Mouse (Mus musculus) heart, adult 2 months (tissue): ENCODE data around the gene Pde4c. TPM values are rescaled to one million over a fixed set of nuclear protein-coding genes. Genes with fewer than 3 reads are reported as not detected.

Experiments
- DNase-seq, 2 experiments: peaks; one replicate each; pipeline ENCODE4 v3.0.0; 2021
- H3K27ac ChIP-seq: fragments of 200-600 bp; 2 replicates; pipeline ENCODE4 v1.8.1; 2022
- H3K27me3 ChIP-seq: fragments of 200-500 bp; 2 replicates; pipeline ENCODE4 v1.6.1; 2012; ENCODE audit warnings: mild to moderate bottlenecking, low read length, inconsistent platforms, mixed read lengths; ENCODE audit not compliant: control insufficient read depth, insufficient read depth
- H3K36me3 ChIP-seq: fragments of 200-500 bp; 2 replicates; pipeline ENCODE4 v1.6.1; 2012; ENCODE audit warnings: low read length, inconsistent platforms; ENCODE audit not compliant: control insufficient read depth, insufficient read depth
- H3K4me1 ChIP-seq: fragments of 200-500 bp; 2 replicates; pipeline ENCODE4 v1.6.1; 2011; ENCODE audit warnings: low read length; ENCODE audit not compliant: control insufficient read depth, insufficient read depth
- H3K4me3 ChIP-seq: fragments of 200-600 bp; 2 replicates; pipeline ENCODE4 v1.8.1; 2022
- H3K79me2 ChIP-seq: fragments of 200-500 bp; replicated peaks from 2 replicates; pipeline ENCODE4 v1.6.1; 2012; ENCODE audit warnings: mild to moderate bottlenecking, inconsistent platforms, low read length, moderate library complexity, mixed read lengths; ENCODE audit not compliant: control insufficient read depth, insufficient read depth
- H3K9ac ChIP-seq: fragments of 200-500 bp; 2 replicates; pipeline ENCODE4 v1.6.1; 2012; ENCODE audit warnings: low read depth, mild to moderate bottlenecking, control low read depth, inconsistent platforms, low read length, mixed read lengths
- CTCF ChIP-seq: fragments of 200-600 bp; IDR thresholded peaks from 2 replicates; pipeline ENCODE4 v1.8.1; 2022; ENCODE audit warnings: antibody characterized with exemption, mild to moderate bottlenecking, moderate library complexity
- EP300 ChIP-seq: fragments of 200-500 bp; IDR thresholded peaks from 2 replicates; pipeline ENCODE4 v1.6.1; 2011; ENCODE audit warnings: low read depth, low read length, control low read depth; ENCODE audit not compliant: insufficient read depth
- POLR2A ChIP-seq: fragments of 200-500 bp; IDR thresholded peaks from 2 replicates; pipeline ENCODE4 v1.6.1; 2011; ENCODE audit warnings: mild to moderate bottlenecking, low read depth, low read length, control low read depth; ENCODE audit not compliant: insufficient read depth
- WGBS: fragments of 180-500 bp; shearing (Covaris S2); methylation state at CpG from one replicate; pipeline ENCODE4 v1.1.7; 2018; 5-methylcytosine and 5-hydroxymethylcytosine counted together
- intact Hi-C: fragments of 180-260 bp; cut with DNase I; formaldehyde crosslinking; loops from one replicate; pipeline ENCODE4 v1.15.1; 2025
- polyA plus RNA-seq: library from polyadenylated mRNA; depleted of rRNA; stranded (reverse); fragments of >200 nt; gene quantifications from 2 replicates; pipeline ENCODE4 v1.2.3, GENCODE M21; 2012
- total RNA-seq, 2 experiments: library from RNA; stranded (reverse); gene quantifications; 2 replicates each; pipeline ENCODE4 v1.2.3; 2021

The Pde4c gene
- total and polyA plus RNA-seq, 3 experiments: 2.3 to 11.0 (median 2.7) TPM

DNA sequence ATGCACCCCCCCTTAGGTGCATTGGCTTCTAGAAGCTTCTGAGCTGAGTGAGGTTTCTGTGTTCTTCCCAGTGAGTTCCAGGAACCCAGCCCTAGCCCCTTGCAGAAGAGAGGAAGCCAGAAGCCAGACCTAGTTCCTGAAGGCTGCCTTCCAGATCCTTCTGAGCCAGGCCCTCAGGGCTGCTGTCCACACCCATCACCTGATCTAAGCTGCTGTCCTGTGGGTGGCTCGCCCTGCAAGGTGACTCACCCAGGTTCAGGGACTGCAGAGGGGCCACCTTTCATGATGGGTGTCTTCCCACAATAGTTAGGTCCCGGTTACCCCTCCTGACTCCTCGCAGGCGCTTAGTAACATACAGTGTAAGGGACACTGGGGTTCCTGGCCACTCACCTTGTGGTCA, 44.1 kb upstream of the Pde4c start:
- Histone ChIP-seq H3K4me3 (no peak overlapping the region), H3K27ac (peak overlapping the region; percentile 64), H3K79me2 (no peaks in the 10 kb centered on the region), H3K9ac (no peak overlapping the region), H3K27me3 (no peaks in the 10 kb centered on the region), H3K36me3 (no peaks in the 10 kb centered on the region), H3K4me1 (peaks cover 16% of the 10 kb centered on the region)
- DNase-seq: no peak
- WGBS: 84% methylated on average over 4 of the region's 4 CpGs
- no peak for TF ChIP-seq EP300
- intact Hi-C loops: no loop called here

DNA sequence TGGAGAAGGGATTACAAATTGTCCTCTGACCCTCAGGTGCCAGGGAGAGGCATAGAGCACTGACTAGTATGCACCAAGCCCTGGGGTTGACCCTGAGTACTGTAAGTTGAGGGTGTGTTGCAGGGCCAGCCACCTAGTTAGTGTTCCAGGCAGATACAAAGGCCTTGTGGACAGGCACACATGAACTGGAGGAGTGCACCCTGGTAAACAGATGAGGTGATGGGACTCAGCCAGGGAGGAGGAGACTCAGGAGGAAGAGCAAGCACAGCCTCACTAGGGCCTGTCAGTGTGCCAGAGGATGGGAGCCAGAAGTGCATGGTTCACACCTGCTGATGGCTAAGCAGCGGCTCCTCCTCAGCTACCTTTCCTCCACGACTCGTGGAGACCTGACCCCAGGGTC, 43.5 kb upstream of the Pde4c start:
- Histone ChIP-seq H3K36me3 (no peaks in the 10 kb centered on the region), H3K4me1 (peaks cover 16% of the 10 kb centered on the region), H3K9ac (no peak overlapping the region), H3K27ac (peak overlapping the region; percentile 64), H3K4me3 (no peak overlapping the region), H3K79me2 (no peaks in the 10 kb centered on the region), H3K27me3 (no peaks in the 10 kb centered on the region)
- intact Hi-C loops: no loop called here
- peak in 1 of 2 experiments; percentile 63 for DNase-seq
- WGBS: 25% methylated on average over 3 of the region's 3 CpGs
- TF ChIP-seq POLR2A (no peak), EP300 (no peak), CTCF (no peak)

GRCm38 (mm10) chr8:70681410-70681809, 42.1 kb upstream of the Pde4c start:
- H3K27ac ChIP-seq: peak overlapping the region; percentile 85; the same call in 1 of the 2 replicates
- H3K4me3 ChIP-seq: no peak overlapping the region
- TF ChIP-seq CTCF: no peak
- 65% methylated on average over 3 of the region's 3 CpGs for WGBS
- H3K4me1 ChIP-seq: peaks cover 16% of the 10 kb centered on the region
- H3K36me3 ChIP-seq: no peaks in the 10 kb centered on the region
- no peaks in the 10 kb centered on the region for H3K27me3 ChIP-seq
- no peaks in the 10 kb centered on the region for H3K79me2 ChIP-seq
- intact Hi-C loops: no loop called here
- no peak overlapping the region for H3K9ac ChIP-seq
- DNase-seq: no peak

DNA sequence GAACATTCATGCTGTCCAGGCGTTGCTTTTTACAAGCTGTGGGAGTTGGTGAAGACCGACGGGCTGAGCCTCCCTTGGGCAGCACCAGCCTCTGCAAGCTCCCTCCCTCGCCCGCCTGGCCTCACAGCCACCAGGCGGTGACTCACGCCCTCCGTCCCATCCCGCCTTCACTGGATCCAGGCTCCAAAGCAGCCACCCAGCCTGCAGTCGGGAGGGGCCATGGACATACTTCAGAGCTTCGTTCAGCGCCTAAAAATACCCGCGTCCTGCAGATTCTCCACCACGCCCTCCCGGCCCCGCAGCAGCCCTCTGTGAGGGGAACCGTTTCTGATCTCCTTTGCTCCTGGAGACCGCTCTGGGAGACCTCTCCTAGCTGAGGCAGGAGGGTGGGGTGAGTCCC, 41.3 kb upstream of the Pde4c start:
- WGBS: 3% methylated on average over 19 of the region's 19 CpGs
- DNase-seq: peak; percentile 81 to 90
- Histone ChIP-seq H3K4me1 (peaks cover 17% of the 10 kb centered on the region), H3K36me3 (no peaks in the 10 kb centered on the region), H3K79me2 (no peaks in the 10 kb centered on the region), H3K4me3 (peak overlapping the region; percentile 15; the same call in 1 of the 2 replicates), H3K27ac (peak overlapping the region; percentile 85), H3K9ac (peak overlapping the region; percentile 31), H3K27me3 (no peaks in the 10 kb centered on the region)
- intact Hi-C loops: no loop called here
- TF ChIP-seq POLR2A (peak; percentile 66; the same call in 1 of the 2 replicates), EP300 (0 out of 2 replicates have a peak, but pooled peaks have one; percentile 49), CTCF (peak; percentile 53)

- WGBS: 42% methylated on average over 3 of the region's 3 CpGs
Observed at GRCm38 (mm10) chr8:70682692-70683091, 40.8 kb upstream of the Pde4c start.

GRCm38 (mm10) chr8:70684291-70684690, 39.2 kb upstream of the Pde4c start:
- Histone ChIP-seq H3K27me3 (no peaks in the 10 kb centered on the region), H3K9ac (no peak overlapping the region), H3K4me1 (peaks cover 23% of the 10 kb centered on the region), H3K36me3 (no peaks in the 10 kb centered on the region), H3K27ac (no peak overlapping the region), H3K79me2 (no peaks in the 10 kb centered on the region), H3K4me3 (no peak overlapping the region)
- no peak for TF ChIP-seq EP300
- no peak for TF ChIP-seq POLR2A
- no peak for TF ChIP-seq CTCF
- intact Hi-C loops: no loop called here
- 63% methylated on average over 7 of the region's 7 CpGs for WGBS
- DNase-seq: no peak

More at GRCm38 (mm10) chr8:70682692-70683091, 40.8 kb upstream of the Pde4c start:
- TF ChIP-seq POLR2A (no peak), EP300 (no peak), CTCF (no peak)
- H3K4me1 ChIP-seq: peaks cover 21% of the 10 kb centered on the region
- peak overlapping the region; percentile 31 for H3K9ac ChIP-seq
- no peak for DNase-seq
- intact Hi-C loops: no loop called here
- H3K36me3 ChIP-seq: no peaks in the 10 kb centered on the region
- peak overlapping the region; percentile 85 for H3K27ac ChIP-seq
- H3K79me2 ChIP-seq: no peaks in the 10 kb centered on the region
- no peaks in the 10 kb centered on the region for H3K27me3 ChIP-seq
- H3K4me3 ChIP-seq: peak overlapping the region; percentile 15; the same call in 1 of the 2 replicates
